Mouse (Mus musculus) ES-CJ7 (cell line): Measurements from ENCODE around the gene March10.
A peak's percentile ranks its signal among the peaks of the same experiment; 100 is the strongest.

Experiments
- DNase-seq: peaks from one replicate; pipeline ENCODE4 v3.0.0; 2011; ENCODE audit warnings: low read depth, low spot score

Gene March10

GRCm38 (mm10) chr11:105466756-105467155 lies 10.2 kb upstream of the March10 start:
- no peak for DNase-seq

GRCm38 (mm10) chr11:105465488-105465887 lies 9.0 kb upstream of the March10 start:
- DNase-seq, result no peak

- no peak for DNase-seq
These were observed 8.0 kb upstream of the March10 start for GRCm38 (mm10) chr11:105464430-105464967.

- DNase-seq, result no peak
These were observed 3.4 kb upstream of the March10 start for GRCm38 (mm10) chr11:105459900-105460299.

- DNase-seq, result no peak
These were observed 506 bp upstream of the March10 start for GRCm38 (mm10) chr11:105457041-105457440.

- no peak for DNase-seq
These were observed 1.4 kb downstream of the March10 start for GRCm38 (mm10) chr11:105455118-105455517.

GRCm38 (mm10) chr11:105453084-105453483 lies 3.5 kb downstream of the March10 start:
- no peak for DNase-seq

- no peak for DNase-seq
These were observed 4.0 kb downstream of the March10 start for GRCm38 (mm10) chr11:105452504-105452903.

GRCm38 (mm10) chr11:105451553-105452135 lies 4.9 kb downstream of the March10 start:
- no peak for DNase-seq

- peak; percentile 42 for DNase-seq
These were observed 6.8 kb downstream of the March10 start for GRCm38 (mm10) chr11:105449581-105450315.

- no peak for DNase-seq
These were observed 8.9 kb downstream of the March10 start for GRCm38 (mm10) chr11:105447661-105448060.

GRCm38 (mm10) chr11:105446221-105446620 lies 10.3 kb downstream of the March10 start:
- no peak for DNase-seq

- DNase-seq, result no peak
These were observed 10.8 kb downstream of the March10 start for GRCm38 (mm10) chr11:105445741-105446140.

- DNase-seq, result no peak
These were observed 11.6 kb downstream of the March10 start for GRCm38 (mm10) chr11:105444929-105445328.

GRCm38 (mm10) chr11:105443505-105443904 lies 13.0 kb downstream of the March10 start:
- no peak for DNase-seq

GRCm38 (mm10) chr11:105439796-105440195 lies 16.7 kb downstream of the March10 start:
- DNase-seq, result no peak

- DNase-seq, result no peak
These were observed 17.6 kb downstream of the March10 start for GRCm38 (mm10) chr11:105438907-105439306.

- DNase-seq, result no peak
These were observed 30.1 kb downstream of the March10 start for GRCm38 (mm10) chr11:105426441-105426840.

GRCm38 (mm10) chr11:105424643-105425042 lies 31.9 kb downstream of the March10 start:
- DNase-seq, result no peak

- DNase-seq, result no peak
These were observed 35.7 kb downstream of the March10 start for GRCm38 (mm10) chr11:105420671-105421450.

GRCm38 (mm10) chr11:105419946-105420345 lies 36.6 kb downstream of the March10 start:
- no peak for DNase-seq

- no peak for DNase-seq
These were observed 42.5 kb downstream of the March10 start for GRCm38 (mm10) chr11:105414009-105414408.
